Mouse (Mus musculus): ENCODE data around the gene Mtmr10. TPM values are rescaled to one million over a fixed set of nuclear protein-coding genes. Genes with fewer than 3 reads are reported as not detected.

Gene Mtmr10
- polyA plus RNA-seq, 1 experiment from 2014 or later: 17.7 TPM

DNA sequence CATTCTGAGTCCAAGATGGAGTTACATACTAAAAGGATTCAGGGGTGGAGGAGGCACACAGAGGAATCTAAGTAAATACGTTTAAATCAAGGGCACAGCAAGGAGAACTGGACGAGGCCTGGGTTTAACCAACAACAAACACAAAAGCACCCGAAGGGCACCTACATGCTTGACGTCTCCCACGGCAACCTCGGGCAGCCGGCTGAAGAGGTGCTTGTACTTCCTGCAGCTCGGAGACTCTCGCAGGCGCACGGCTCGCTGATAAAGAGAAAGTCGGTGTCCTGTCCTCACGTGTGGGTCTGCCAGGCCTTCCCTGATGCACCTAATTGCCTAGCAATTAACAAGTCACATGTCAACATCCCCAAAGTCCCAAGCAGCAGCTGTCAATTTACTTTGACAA lies 66.8 kb downstream of the Mtmr10 start:
- H3K4me3 ChIP-seq (ENCODE audit: low read depth, low read length): no peak overlapping the region
- no peak overlapping the region for H3K27ac ChIP-seq (ENCODE audit: low read depth, low read length)
- H3K36me3 ChIP-seq (ENCODE audit: control insufficient read depth, insufficient read depth, low read length): peaks cover 14% of the 10 kb centered on the region; the same call in 1 of the 2 replicates
- 30% methylated on average over 14 of the region's 14 CpGs for WGBS
- no peak overlapping the region for H3K9ac ChIP-seq (replicated peaks; ENCODE audit: low read depth, low read length)
- no peaks in the 10 kb centered on the region for H3K9me3 ChIP-seq (ENCODE audit: control insufficient read depth, low read length)
- ATAC-seq (ENCODE audit: low read depth): no peak
- no peaks in the 10 kb centered on the region for H3K27me3 ChIP-seq (ENCODE audit: control insufficient read depth, insufficient read depth, low read length)
- H3K4me2 ChIP-seq (ENCODE audit: low read depth, low read length): no peak overlapping the region
- no peaks in the 10 kb centered on the region for H3K4me1 ChIP-seq (ENCODE audit: control insufficient read depth, insufficient read depth, low read length)

DNA sequence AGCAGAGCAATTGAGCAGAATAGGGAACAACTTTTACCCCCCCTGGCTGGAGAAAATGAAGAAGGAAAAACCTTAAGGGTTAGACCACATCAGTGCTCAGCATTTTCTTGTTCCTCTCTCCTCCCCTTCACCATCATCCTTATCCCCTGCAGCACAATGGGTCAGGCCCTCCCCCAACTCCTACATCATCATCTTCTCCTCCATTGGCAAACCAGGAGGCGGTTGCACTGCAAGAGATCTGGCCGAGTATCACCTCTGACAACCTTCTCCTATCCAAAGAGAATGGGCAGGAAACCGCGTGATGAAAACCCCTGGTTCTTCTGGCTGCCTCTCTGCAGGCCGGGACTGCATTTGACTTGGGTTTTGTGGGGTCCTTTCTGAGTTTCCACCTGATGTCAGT lies 69.2 kb downstream of the Mtmr10 start:
- ATAC-seq (ENCODE audit: low read depth): no peak
- Histone ChIP-seq H3K4me3 (ENCODE audit: low read depth, low read length) (no peak overlapping the region), H3K9me3 (ENCODE audit: control insufficient read depth, low read length) (no peaks in the 10 kb centered on the region), H3K36me3 (ENCODE audit: control insufficient read depth, insufficient read depth, low read length) (peaks cover 22% of the 10 kb centered on the region; the same call in 1 of the 2 replicates), H3K27me3 (ENCODE audit: control insufficient read depth, insufficient read depth, low read length) (no peaks in the 10 kb centered on the region), H3K27ac (ENCODE audit: low read depth, low read length) (no peak overlapping the region), H3K9ac (replicated peaks; ENCODE audit: low read depth, low read length) (no peak overlapping the region), H3K4me1 (ENCODE audit: control insufficient read depth, insufficient read depth, low read length) (no peaks in the 10 kb centered on the region), H3K4me2 (ENCODE audit: low read depth, low read length) (no peak overlapping the region)
- 91% methylated on average over 5 of the region's 5 CpGs for WGBS

DNA sequence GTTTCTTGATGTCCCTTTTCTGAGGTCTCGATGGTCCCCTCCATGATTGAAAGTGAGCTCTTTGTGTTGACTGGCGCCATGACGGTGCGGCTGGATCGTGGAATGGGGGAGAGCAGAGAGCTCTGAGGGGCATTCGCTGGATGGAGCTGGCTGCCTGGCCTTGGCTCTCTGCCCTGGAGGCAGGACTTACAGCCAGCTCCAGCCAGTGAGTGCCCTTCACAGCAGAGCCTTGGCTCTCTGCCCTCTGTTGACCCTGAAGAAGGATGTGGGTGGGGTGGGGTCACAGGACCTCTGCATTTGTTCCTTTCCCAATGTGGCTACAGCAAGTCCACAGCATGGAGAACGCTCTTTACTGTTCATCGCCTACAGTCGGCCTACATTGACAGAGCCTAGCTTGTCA lies 70.0 kb downstream of the Mtmr10 start:
- no peaks in the 10 kb centered on the region for H3K9me3 ChIP-seq (ENCODE audit: control insufficient read depth, low read length)
- no peak overlapping the region for H3K9ac ChIP-seq (replicated peaks; ENCODE audit: low read depth, low read length)
- no peak overlapping the region for H3K4me2 ChIP-seq (ENCODE audit: low read depth, low read length)
- no peaks in the 10 kb centered on the region for H3K27me3 ChIP-seq (ENCODE audit: control insufficient read depth, insufficient read depth, low read length)
- 78% methylated on average over 9 of the region's 9 CpGs for WGBS
- no peak overlapping the region for H3K27ac ChIP-seq (ENCODE audit: low read depth, low read length)
- H3K4me1 ChIP-seq (ENCODE audit: control insufficient read depth, insufficient read depth, low read length): no peaks in the 10 kb centered on the region
- no peak overlapping the region for H3K4me3 ChIP-seq (ENCODE audit: low read depth, low read length)
- ATAC-seq (ENCODE audit: low read depth): no peak
- H3K36me3 ChIP-seq (ENCODE audit: control insufficient read depth, insufficient read depth, low read length): peaks cover 29% of the 10 kb centered on the region; the same call in 1 of the 2 replicates

DNA sequence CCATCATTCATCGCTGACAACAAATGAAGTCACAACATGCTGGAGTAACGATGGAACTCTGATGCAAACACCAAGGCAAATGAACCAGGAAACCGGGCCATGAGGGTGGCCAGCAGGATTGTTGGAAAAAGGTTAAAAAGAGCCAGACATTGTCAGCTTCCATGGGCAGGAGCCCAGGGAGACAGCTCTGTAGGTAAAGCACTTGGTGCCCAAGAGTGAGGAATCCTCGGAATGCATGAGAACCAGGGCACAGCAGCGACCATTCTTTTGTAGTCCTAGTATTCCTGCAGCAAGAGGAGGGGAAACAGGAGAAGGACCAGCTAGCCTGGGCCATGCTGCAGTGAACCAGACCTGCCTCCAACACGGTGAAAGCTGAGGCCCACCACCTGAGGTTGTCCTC lies 71.2 kb downstream of the Mtmr10 start:
- Histone ChIP-seq H3K4me2 (ENCODE audit: low read depth, low read length) (no peak overlapping the region), H3K9me3 (ENCODE audit: control insufficient read depth, low read length) (no peaks in the 10 kb centered on the region), H3K4me1 (ENCODE audit: control insufficient read depth, insufficient read depth, low read length) (no peaks in the 10 kb centered on the region), H3K36me3 (ENCODE audit: control insufficient read depth, insufficient read depth, low read length) (peaks cover 31% of the 10 kb centered on the region; the same call in 1 of the 2 replicates), H3K9ac (replicated peaks; ENCODE audit: low read depth, low read length) (no peak overlapping the region), H3K27me3 (ENCODE audit: control insufficient read depth, insufficient read depth, low read length) (no peaks in the 10 kb centered on the region), H3K4me3 (ENCODE audit: low read depth, low read length) (no peak overlapping the region), H3K27ac (ENCODE audit: low read depth, low read length) (no peak overlapping the region)
- 90% methylated on average over 6 of the region's 6 CpGs for WGBS
- ATAC-seq (ENCODE audit: low read depth): no peak

DNA sequence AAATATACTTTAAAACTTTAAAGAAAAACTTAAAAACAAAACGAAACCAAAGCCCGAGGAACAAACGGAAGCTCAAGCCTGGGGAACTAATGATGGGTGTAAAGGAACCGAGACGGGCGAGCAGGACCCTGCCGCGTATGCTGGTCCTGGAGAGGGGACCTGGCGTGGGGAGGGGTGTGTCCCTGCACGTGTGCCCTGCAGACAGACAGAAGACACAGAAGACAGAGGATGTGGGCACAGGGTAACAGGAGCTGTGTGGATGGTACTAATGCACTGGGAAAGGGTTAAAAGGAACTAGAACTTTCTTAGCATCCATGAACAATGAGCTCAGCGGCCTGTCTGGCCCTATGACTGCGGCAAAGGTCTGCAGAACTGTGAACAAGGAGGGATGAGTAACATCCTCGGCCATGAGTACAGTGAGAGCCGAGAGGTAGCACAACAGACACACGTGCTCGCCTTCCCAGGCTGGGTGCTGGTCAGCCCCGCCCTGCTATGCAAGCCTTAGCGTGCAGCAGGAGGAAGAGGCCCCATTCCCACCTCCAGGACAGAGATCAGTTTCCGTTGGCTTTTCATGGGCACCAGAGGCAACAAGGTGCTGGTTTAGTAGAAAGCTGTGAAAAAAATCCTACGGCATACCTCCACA lies 72.6 kb downstream of the Mtmr10 start:
- Histone ChIP-seq H3K4me1 (ENCODE audit: control insufficient read depth, insufficient read depth, low read length) (no peaks in the 10 kb centered on the region), H3K9me3 (ENCODE audit: control insufficient read depth, low read length) (no peaks in the 10 kb centered on the region), H3K36me3 (ENCODE audit: control insufficient read depth, insufficient read depth, low read length) (peaks cover 31% of the 10 kb centered on the region; the same call in 1 of the 2 replicates), H3K27ac (ENCODE audit: low read depth, low read length) (peak overlapping the region; percentile 24; the same call in 1 of the 2 replicates), H3K4me2 (ENCODE audit: low read depth, low read length) (no peak overlapping the region), H3K9ac (replicated peaks; ENCODE audit: low read depth, low read length) (no peak overlapping the region), H3K4me3 (ENCODE audit: low read depth, low read length) (no peak overlapping the region), H3K27me3 (ENCODE audit: control insufficient read depth, insufficient read depth, low read length) (no peaks in the 10 kb centered on the region)
- 85% methylated on average over 20 of the region's 20 CpGs for WGBS
- peak; percentile 46; the same call in 1 of the 2 replicates for ATAC-seq (ENCODE audit: low read depth)

DNA sequence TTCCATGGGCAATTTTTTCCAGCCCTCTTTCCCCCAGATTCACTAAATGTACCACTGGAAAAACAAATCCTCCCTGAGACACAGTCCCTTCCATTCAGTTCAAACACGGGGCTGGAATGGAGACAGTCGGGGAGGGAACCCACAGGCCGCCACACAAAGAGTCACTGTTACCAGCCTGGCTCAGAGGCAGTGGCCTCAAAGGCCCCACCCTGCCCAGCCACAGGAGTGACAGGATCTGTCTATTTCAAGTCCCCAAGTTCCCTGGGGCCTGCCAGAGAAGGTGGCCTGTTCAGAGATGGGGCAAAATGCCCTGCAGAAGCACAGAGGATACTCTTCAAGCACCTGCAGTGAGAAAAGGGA lies 73.1 kb downstream of the Mtmr10 start:
- 62% methylated on average over 3 of the region's 3 CpGs for WGBS
- no peak overlapping the region for H3K4me2 ChIP-seq (ENCODE audit: low read depth, low read length)

DNA sequence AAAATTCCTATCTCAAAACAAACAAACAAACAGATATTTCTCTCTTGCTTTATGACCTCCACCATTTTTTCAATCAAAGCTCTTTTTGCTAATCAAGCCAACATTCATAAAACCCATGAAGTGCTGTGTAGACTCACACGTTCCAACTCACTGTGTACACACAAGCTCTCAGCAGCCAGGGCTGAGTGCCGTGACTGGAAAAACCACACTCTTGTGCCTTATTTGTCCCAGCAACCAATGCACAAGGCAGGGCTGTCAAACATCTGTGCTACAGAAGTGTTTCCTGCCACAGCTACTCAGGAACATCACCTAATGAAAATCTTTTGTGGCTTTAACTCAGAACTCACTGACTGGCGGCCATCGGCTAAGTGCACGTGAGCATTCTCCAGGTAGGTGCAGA lies 78.4 kb downstream of the Mtmr10 start:
- Histone ChIP-seq H3K27ac (ENCODE audit: low read depth, low read length) (no peak overlapping the region), H3K27me3 (ENCODE audit: control insufficient read depth, insufficient read depth, low read length) (no peaks in the 10 kb centered on the region), H3K9me3 (ENCODE audit: control insufficient read depth, low read length) (no peaks in the 10 kb centered on the region), H3K4me2 (ENCODE audit: low read depth, low read length) (no peak overlapping the region), H3K4me1 (ENCODE audit: control insufficient read depth, insufficient read depth, low read length) (no peaks in the 10 kb centered on the region), H3K9ac (replicated peaks; ENCODE audit: low read depth, low read length) (no peak overlapping the region), H3K4me3 (ENCODE audit: low read depth, low read length) (no peak overlapping the region), H3K36me3 (ENCODE audit: control insufficient read depth, insufficient read depth, low read length) (peaks cover 22% of the 10 kb centered on the region)
- ATAC-seq (ENCODE audit: low read depth): no peak
- 97% methylated on average over 5 of the region's 5 CpGs for whole genome bisulfite sequencing

More for the DNA sequence above, 73.1 kb downstream of the Mtmr10 start:
- Histone ChIP-seq H3K4me3 (ENCODE audit: low read depth, low read length) (no peak overlapping the region), H3K27me3 (ENCODE audit: control insufficient read depth, insufficient read depth, low read length) (no peaks in the 10 kb centered on the region), H3K36me3 (ENCODE audit: control insufficient read depth, insufficient read depth, low read length) (peaks cover 31% of the 10 kb centered on the region; the same call in 1 of the 2 replicates), H3K4me1 (ENCODE audit: control insufficient read depth, insufficient read depth, low read length) (no peaks in the 10 kb centered on the region), H3K9me3 (ENCODE audit: control insufficient read depth, low read length) (no peaks in the 10 kb centered on the region), H3K9ac (replicated peaks; ENCODE audit: low read depth, low read length) (no peak overlapping the region), H3K27ac (ENCODE audit: low read depth, low read length) (peak overlapping the region; percentile 23; the same call in 1 of the 2 replicates)
- no peak for ATAC-seq (ENCODE audit: low read depth)

DNA sequence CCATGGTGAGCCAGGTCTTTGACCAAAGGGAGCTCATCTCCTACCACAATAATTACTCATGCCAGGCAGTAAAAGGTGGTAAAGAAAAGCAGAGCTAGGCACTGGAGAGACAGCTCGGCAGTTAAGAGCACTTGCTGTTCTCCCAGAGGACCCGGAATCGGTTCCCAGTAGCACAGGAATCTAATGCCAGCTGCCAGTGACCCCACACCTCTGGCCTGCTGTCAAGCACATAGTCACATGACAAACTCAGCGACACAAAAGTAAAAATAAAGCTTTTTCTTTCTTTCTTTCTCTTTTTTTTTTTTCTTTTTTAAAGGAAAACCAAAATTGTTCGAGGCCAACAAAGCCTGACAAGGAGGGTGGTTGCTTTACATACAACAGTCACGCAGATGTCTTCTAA lies 82.4 kb downstream of the Mtmr10 start:
- ATAC-seq (ENCODE audit: low read depth): no peak
- WGBS: 85% methylated on average over 6 of the region's 6 CpGs
- no peak overlapping the region for H3K27ac ChIP-seq (ENCODE audit: low read depth, low read length)

DNA sequence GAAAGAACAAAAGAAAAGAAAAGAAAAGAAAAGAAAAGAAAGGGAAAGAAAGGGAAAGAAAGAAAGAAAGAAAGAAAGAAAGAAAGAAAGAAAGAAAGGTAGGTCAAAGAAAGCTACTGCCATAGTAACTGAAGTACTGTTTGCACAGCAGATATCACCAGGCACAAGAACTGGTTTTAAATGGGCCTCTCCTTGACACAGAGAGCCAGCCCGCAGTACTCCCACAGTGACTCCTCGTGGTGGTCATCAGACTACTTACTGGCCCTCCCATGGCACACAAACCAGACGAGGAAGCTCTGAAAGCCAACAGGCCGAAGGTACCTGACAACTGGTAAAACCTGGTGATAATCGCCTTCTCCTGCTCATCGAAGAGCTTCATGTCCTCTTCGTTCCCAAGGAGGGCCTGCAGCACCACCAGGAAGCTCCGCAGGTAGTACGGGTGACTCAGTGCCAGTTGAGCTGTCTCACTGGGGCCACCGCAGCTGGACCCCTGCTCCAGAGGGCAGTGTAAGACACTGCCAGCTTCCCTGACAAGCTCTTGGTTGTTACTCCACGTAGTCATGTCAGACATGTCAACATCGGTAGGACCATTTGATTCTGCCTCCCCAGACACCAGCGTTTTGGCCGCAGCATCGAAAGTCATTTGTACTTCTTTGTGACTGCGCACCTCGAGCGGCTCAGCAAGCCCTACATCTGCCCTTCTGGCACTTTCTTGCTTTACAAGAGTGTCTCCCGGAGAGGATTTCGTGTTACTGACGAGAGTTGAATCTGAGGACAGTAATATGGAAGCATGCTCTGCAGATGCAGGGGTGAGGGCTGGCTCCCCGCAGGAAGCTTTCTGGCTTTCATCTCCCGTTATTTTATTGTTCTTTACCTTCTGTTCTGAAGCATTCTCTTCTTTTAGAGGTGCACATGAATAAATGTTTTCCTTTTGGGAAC lies 84.8 kb downstream of the Mtmr10 start:
- Histone ChIP-seq H3K4me3 (ENCODE audit: low read depth, low read length) (no peak overlapping the region), H3K4me2 (ENCODE audit: low read depth, low read length) (no peak overlapping the region), H3K27ac (ENCODE audit: low read depth, low read length) (no peak overlapping the region), H3K36me3 (ENCODE audit: control insufficient read depth, insufficient read depth, low read length) (peaks cover 9% of the 10 kb centered on the region; the same call in 1 of the 2 replicates), H3K9ac (replicated peaks; ENCODE audit: low read depth, low read length) (0 out of 2 replicates have a peak overlapping the region, but pooled peaks have one; percentile 2), H3K27me3 (ENCODE audit: control insufficient read depth, insufficient read depth, low read length) (no peaks in the 10 kb centered on the region), H3K4me1 (ENCODE audit: control insufficient read depth, insufficient read depth, low read length) (peaks cover 4% of the 10 kb centered on the region; the same call in 1 of the 2 replicates), H3K9me3 (ENCODE audit: control insufficient read depth, low read length) (no peaks in the 10 kb centered on the region)
- no peak for ATAC-seq (ENCODE audit: low read depth)
- 87% methylated on average over 23 of the region's 23 CpGs for WGBS

More for the DNA sequence above, 82.4 kb downstream of the Mtmr10 start:
- H3K4me2 ChIP-seq (ENCODE audit: low read depth, low read length): no peak overlapping the region
- no peaks in the 10 kb centered on the region for H3K27me3 ChIP-seq (ENCODE audit: control insufficient read depth, insufficient read depth, low read length)
- peaks cover 5% of the 10 kb centered on the region; the same call in 1 of the 2 replicates for H3K36me3 ChIP-seq (ENCODE audit: control insufficient read depth, insufficient read depth, low read length)
- H3K4me1 ChIP-seq (ENCODE audit: control insufficient read depth, insufficient read depth, low read length): peaks cover 4% of the 10 kb centered on the region; the same call in 1 of the 2 replicates
- H3K4me3 ChIP-seq (ENCODE audit: low read depth, low read length): no peak overlapping the region
- no peaks in the 10 kb centered on the region for H3K9me3 ChIP-seq (ENCODE audit: control insufficient read depth, low read length)
- no peak overlapping the region for H3K9ac ChIP-seq (replicated peaks; ENCODE audit: low read depth, low read length)
